In the genomic region with DNA sequence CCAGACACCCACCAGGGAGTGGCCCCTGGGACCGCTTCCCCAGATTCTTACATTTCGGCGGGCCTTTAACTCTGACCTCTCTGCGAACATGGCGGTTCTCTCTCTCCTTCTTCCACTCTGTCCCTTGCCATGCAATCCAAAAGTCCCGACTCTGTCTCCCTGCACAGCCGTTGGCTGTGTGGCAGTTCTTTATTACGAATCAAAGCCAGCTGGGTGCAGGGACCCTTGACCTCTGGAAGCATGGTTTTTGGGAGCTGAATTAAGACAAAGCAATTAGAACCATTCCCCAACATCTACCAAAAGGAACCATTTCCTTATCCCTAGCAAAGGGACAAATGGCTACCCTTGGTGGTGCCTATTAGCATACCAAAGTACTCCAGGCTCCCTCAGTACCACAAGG, we compare ENCODE assay signal across 16 mouse cellular contexts. TPM values are rescaled to one million over a fixed set of nuclear protein-coding genes. Genes with fewer than 3 reads are reported as not detected.
"Had no signal": no experiment of that assay in that cellular context is flagged by ENCODE, and none has a peak within 500 bp of the region (broad histone marks: within the 10 kb centered on the region; RNA-seq: fewer than 3 reads in every experiment).

No protein-coding gene starts in this region.

- DNase-seq: kidney, adult 2 months; kidney, postnatal 14 days; lung, adult 2 months; lung, postnatal 36 days; midbrain, embryonic 14.5 days; right cerebral cortex, postnatal 25 days; thymus, postnatal 4 days had no signal

- ATAC-seq: lung, postnatal 0 days had no signal

- H3K4me3 ChIP-seq: kidney, embryonic 15.5 days; limb, embryonic 12.5 days; liver, embryonic 15.5 days; neural tube, embryonic 13.5 days had no signal

- H3K9me3 ChIP-seq: kidney, embryonic 15.5 days; limb, embryonic 12.5 days; liver, embryonic 15.5 days; neural tube, embryonic 13.5 days had no signal

- H3K9ac ChIP-seq: kidney, embryonic 15.5 days; limb, embryonic 12.5 days; liver, embryonic 15.5 days; neural tube, embryonic 13.5 days had no signal

- H3K27me3 ChIP-seq: kidney, embryonic 15.5 days; limb, embryonic 12.5 days; liver, embryonic 15.5 days; neural tube, embryonic 13.5 days had no signal

- H3K27ac ChIP-seq: kidney, embryonic 15.5 days; limb, embryonic 12.5 days; liver, embryonic 15.5 days; neural tube, embryonic 13.5 days; stomach, postnatal 0 days had no signal

- H3K4me1 ChIP-seq: liver, embryonic 15.5 days; neural tube, embryonic 13.5 days had no signal

- H3K4me2 ChIP-seq: kidney, embryonic 15.5 days; limb, embryonic 12.5 days; liver, embryonic 15.5 days; neural tube, embryonic 13.5 days had no signal

- H3K36me3 ChIP-seq: kidney, embryonic 15.5 days; limb, embryonic 12.5 days; liver, embryonic 15.5 days; neural tube, embryonic 13.5 days had no signal

RNA-seq across cellular contexts. Expression of gene Cavin4, which starts 19.8 kb away (rescaled TPM):
- total RNA-seq: liver, adult 2 months; megakaryocyte progenitor cell, adult 5-6 weeks had no signal
- polyA plus RNA-seq: large intestine, adult 2 months; liver, adult 2 months had no signal
